Mouse (Mus musculus) liver, adult 2 months (tissue): ENCODE measurements around the gene Ctla4.

Experiments
- CTCF ChIP-seq: fragments of 200-500 bp; IDR thresholded peaks from 2 replicates; pipeline ENCODE4 v1.5.1; 2011; ENCODE audit warnings: low read depth, low read length, control low read depth
- POLR2A ChIP-seq: fragments of 200-500 bp; IDR thresholded peaks from 2 replicates; pipeline ENCODE4 v1.6.1; 2011; ENCODE audit warnings: low read length, control low read depth; ENCODE audit not compliant: insufficient read depth; ENCODE audit errors: extremely low read depth

DNA sequence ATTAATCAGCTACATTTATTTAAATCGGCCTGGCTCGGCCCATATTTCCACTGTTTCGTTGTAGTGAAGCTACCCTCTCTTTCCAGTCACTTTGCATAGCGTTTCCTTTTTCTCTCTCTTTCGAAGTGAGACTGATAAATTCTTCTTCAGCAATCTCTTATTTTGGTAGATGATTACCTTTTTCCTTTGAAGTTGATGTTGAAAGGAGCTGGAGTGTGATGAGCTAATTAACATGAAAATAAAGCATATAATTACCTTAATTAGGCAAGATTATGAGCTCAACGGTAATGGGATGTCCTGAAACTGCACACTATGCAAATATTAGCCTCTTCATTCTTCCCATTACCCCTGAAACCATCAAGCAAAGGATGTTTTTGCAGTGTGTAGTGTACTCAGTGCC is 15.7 kb downstream of the Ctla4 start:
- no peak for TF ChIP-seq CTCF
- no peak for TF ChIP-seq POLR2A
